Mouse (Mus musculus): Measurements from ENCODE around the gene Dgkg. TPM values are rescaled to one million over a fixed set of nuclear protein-coding genes. Genes with fewer than 3 reads are reported as not detected.

Gene Dgkg
- total and polyA plus RNA-seq, 2 experiments from 2014 or later = 0.08 to 0.44 TPM

DNA sequence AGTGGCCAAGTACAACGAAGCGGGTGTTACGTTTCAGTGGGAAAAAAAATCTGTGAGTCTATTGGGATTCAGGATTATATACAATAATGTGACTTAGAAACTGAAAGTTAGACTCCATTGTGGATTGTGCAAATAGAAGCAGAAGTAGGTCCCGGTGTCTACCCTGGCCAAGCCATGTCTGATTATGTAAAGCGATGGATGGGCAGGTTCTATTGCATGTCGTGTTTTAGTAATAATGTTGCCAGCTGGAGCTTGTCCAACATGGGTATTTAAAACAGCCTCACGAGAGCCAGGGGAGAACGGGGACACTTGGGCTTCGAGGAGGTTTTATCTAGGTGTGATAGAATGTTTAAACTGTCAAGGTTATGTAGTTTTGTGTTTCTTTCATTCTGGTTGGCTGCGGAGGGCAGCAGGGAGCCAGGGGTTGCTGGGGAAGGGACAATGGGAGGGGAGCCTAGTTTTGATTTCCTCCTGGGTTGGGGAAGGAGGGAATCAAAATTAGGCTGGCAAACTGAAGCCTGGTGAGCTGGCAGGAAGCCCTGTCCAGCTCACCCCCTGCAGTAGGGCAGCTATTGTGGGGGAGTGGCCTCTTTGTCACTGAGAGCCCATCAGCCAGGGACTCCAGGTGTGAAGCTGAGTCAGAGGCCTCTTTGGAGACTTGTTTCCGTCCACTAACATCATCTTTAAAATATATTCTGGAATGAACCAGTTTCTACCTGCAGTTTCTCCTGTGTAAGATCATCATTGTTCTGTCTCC, 74.7 kb downstream of the Dgkg start:
- Histone ChIP-seq H3K27ac (ENCODE audit: low read depth) (no peak overlapping the region), H3K27me3 (ENCODE audit: control insufficient read depth, insufficient read depth, low read length) (no peaks in the 10 kb centered on the region), H3K4me1 (ENCODE audit: control insufficient read depth, insufficient read depth) (0 out of 2 replicates have a peak, but pooled peaks cover 3% of the 10 kb centered on the region), H3K4me3 (ENCODE audit: low read depth, low read length) (no peak overlapping the region), H3K36me3 (replicated peaks; ENCODE audit: control insufficient read depth, insufficient read depth, low read length) (no peaks in the 10 kb centered on the region), H3K9ac (replicated peaks; ENCODE audit: low read depth, low read length) (no peak overlapping the region), H3K4me2 (ENCODE audit: low read depth, low read length) (peak overlapping the region; percentile 33), H3K9me3 (replicated peaks; ENCODE audit: control insufficient read depth, low read length) (no peaks in the 10 kb centered on the region)
- ATAC-seq (ENCODE audit: insufficient read depth, low read depth) = peak; percentile 36; the same call in 1 of the 2 replicates
- peak; percentile 26 for DNase-seq (ENCODE audit: low spot score)
- no peak for TF ChIP-seq EP300 (IDR thresholded peaks at IDR 0.05; ENCODE audit: low read depth)
- no peak for TF ChIP-seq CTCF (IDR thresholded peaks at IDR 0.05; ENCODE audit: low read depth)
- 37% methylated on average over 11 of the region's 11 CpGs for WGBS

DNA sequence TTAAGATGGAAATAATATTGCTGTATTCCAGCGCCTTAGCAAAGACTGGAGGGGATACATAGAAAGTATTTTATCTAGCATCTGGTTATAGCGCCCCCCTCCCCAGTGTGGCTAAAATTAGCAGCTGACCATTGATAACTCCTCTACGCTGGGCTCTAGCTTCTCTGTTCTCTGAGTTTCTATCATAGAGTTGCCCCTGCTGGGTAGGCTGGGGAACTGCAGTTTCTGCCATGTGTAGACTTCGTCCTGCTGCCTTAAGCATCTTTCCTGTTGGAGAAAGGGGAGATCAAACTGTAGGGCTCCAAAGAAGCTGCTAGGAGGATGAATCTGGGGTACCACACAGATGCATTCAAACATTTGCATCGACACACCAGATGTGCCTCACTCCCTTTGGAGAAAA, 76.9 kb downstream of the Dgkg start:
- no peak for ATAC-seq (ENCODE audit: insufficient read depth, low read depth)

DNA sequence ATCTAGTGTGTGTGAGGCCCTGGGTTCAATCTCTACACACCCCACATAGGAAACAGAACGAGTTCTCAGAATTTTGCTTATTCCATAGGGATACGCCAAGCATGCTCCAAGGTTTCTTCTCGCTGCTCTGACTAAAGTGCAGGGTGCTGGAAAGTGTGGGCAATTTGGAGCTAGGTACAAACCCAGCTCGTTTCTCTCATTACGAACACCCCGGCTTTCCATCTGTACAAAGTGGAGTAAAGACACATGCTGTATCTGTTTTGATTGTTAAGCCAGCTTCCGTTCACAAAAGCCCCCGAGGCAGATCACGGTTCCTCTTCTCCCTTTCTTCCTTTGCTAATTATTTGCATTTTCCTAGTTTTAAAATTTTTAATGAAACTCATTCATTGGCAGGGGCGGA, 78.1 kb downstream of the Dgkg start:
- Histone ChIP-seq H3K27me3 (ENCODE audit: control insufficient read depth, insufficient read depth, low read length) (no peaks in the 10 kb centered on the region), H3K4me3 (ENCODE audit: low read depth, low read length) (no peak overlapping the region), H3K4me1 (ENCODE audit: control insufficient read depth, insufficient read depth) (0 out of 2 replicates have a peak, but pooled peaks cover 3% of the 10 kb centered on the region), H3K36me3 (replicated peaks; ENCODE audit: control insufficient read depth, insufficient read depth, low read length) (no peaks in the 10 kb centered on the region), H3K9ac (replicated peaks; ENCODE audit: low read depth, low read length) (no peak overlapping the region), H3K9me3 (replicated peaks; ENCODE audit: control insufficient read depth, low read length) (no peaks in the 10 kb centered on the region), H3K27ac (ENCODE audit: low read depth) (no peak overlapping the region), H3K4me2 (ENCODE audit: low read depth, low read length) (no peak overlapping the region)
- WGBS = 85% methylated on average over 10 of the region's 10 CpGs
- DNase-seq (ENCODE audit: low spot score) (no peak), ATAC-seq (ENCODE audit: insufficient read depth, low read depth) (no peak)
- no peak for TF ChIP-seq CTCF (IDR thresholded peaks at IDR 0.05; ENCODE audit: low read depth)
- TF ChIP-seq EP300 (IDR thresholded peaks at IDR 0.05; ENCODE audit: low read depth) = no peak

More for the DNA sequence above, 76.9 kb downstream of the Dgkg start:
- Histone ChIP-seq H3K4me3 (ENCODE audit: low read depth, low read length) (no peak overlapping the region), H3K27me3 (ENCODE audit: control insufficient read depth, insufficient read depth, low read length) (no peaks in the 10 kb centered on the region), H3K9ac (replicated peaks; ENCODE audit: low read depth, low read length) (no peak overlapping the region), H3K4me2 (ENCODE audit: low read depth, low read length) (no peak overlapping the region), H3K9me3 (replicated peaks; ENCODE audit: control insufficient read depth, low read length) (no peaks in the 10 kb centered on the region), H3K27ac (ENCODE audit: low read depth) (no peak overlapping the region), H3K36me3 (replicated peaks; ENCODE audit: control insufficient read depth, insufficient read depth, low read length) (no peaks in the 10 kb centered on the region), H3K4me1 (ENCODE audit: control insufficient read depth, insufficient read depth) (0 out of 2 replicates have a peak, but pooled peaks cover 3% of the 10 kb centered on the region)
- 37% methylated on average over 5 of the region's 5 CpGs for WGBS
- TF ChIP-seq EP300 (IDR thresholded peaks at IDR 0.05; ENCODE audit: low read depth) (no peak), CTCF (IDR thresholded peaks at IDR 0.05; ENCODE audit: low read depth) (peak; percentile 42)
- peak; percentile 36 for DNase-seq (ENCODE audit: low spot score)

DNA sequence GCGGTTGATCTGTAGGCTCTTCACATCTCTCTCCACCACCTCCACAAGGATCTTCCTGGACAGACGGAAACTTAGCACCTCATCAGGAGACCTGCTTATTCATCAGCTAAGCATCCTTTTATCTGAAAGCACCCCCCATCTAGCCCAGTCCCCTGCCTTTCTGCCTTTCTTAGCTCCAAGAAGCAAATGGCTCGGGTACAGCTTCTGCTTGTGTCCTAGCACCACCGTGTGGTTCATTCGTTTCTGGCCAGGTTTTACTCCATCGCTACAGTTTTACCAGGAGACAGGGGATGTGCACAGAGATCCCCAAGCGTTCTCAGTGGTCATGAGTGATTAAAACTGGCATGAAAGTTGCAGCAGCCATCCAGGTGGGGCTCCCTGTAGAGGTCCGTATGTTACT, 79.4 kb downstream of the Dgkg start:
- Histone ChIP-seq H3K27ac (ENCODE audit: low read depth) (no peak overlapping the region), H3K4me2 (ENCODE audit: low read depth, low read length) (no peak overlapping the region), H3K9ac (replicated peaks; ENCODE audit: low read depth, low read length) (no peak overlapping the region), H3K4me1 (ENCODE audit: control insufficient read depth, insufficient read depth) (0 out of 2 replicates have a peak, but pooled peaks cover 3% of the 10 kb centered on the region), H3K27me3 (ENCODE audit: control insufficient read depth, insufficient read depth, low read length) (peaks cover 3% of the 10 kb centered on the region; the same call in 1 of the 2 replicates), H3K36me3 (replicated peaks; ENCODE audit: control insufficient read depth, insufficient read depth, low read length) (no peaks in the 10 kb centered on the region), H3K9me3 (replicated peaks; ENCODE audit: control insufficient read depth, low read length) (no peaks in the 10 kb centered on the region), H3K4me3 (ENCODE audit: low read depth, low read length) (no peak overlapping the region)
- DNase-seq (ENCODE audit: low spot score) = peak; percentile 37
- ATAC-seq (ENCODE audit: insufficient read depth, low read depth) = no peak
- TF ChIP-seq EP300 (IDR thresholded peaks at IDR 0.05; ENCODE audit: low read depth) = no peak
- TF ChIP-seq CTCF (IDR thresholded peaks at IDR 0.05; ENCODE audit: low read depth) = peak; percentile 68
- 38% methylated on average over 8 of the region's 8 CpGs for WGBS

DNA sequence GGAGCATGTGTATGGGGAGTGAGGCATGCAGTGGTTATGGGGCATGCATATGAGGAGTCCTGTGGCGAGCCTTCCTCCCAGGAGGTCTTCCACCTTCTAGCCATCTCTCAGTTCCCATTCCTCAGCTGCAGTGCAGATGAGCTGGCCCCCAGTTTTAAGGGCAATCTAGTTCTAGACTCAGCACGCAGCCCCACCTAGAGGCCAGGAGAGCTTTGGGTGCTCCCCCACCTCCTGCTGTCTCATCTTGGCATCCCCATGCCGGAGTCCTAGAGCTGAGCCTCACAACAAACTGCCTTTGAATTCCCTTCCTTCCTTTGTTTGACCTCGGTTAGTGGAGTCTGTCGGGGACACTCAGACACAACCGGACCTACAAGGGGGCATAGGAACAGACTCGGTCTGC, 82.9 kb downstream of the Dgkg start:
- Histone ChIP-seq H3K36me3 (replicated peaks; ENCODE audit: control insufficient read depth, insufficient read depth, low read length) (no peaks in the 10 kb centered on the region), H3K4me1 (ENCODE audit: control insufficient read depth, insufficient read depth) (no peaks in the 10 kb centered on the region), H3K27me3 (ENCODE audit: control insufficient read depth, insufficient read depth, low read length) (peaks cover 7% of the 10 kb centered on the region; the same call in 1 of the 2 replicates), H3K9me3 (replicated peaks; ENCODE audit: control insufficient read depth, low read length) (no peaks in the 10 kb centered on the region), H3K4me3 (ENCODE audit: low read depth, low read length) (no peak overlapping the region), H3K9ac (replicated peaks; ENCODE audit: low read depth, low read length) (no peak overlapping the region), H3K4me2 (ENCODE audit: low read depth, low read length) (no peak overlapping the region), H3K27ac (ENCODE audit: low read depth) (no peak overlapping the region)
- ATAC-seq (ENCODE audit: insufficient read depth, low read depth) = no peak
- 61% methylated on average over 7 of the region's 7 CpGs for WGBS
- no peak for DNase-seq (ENCODE audit: low spot score)
- peak; percentile 10; the same call in 1 of the 2 replicates for TF ChIP-seq CTCF (IDR thresholded peaks at IDR 0.05; ENCODE audit: low read depth)
- TF ChIP-seq EP300 (IDR thresholded peaks at IDR 0.05; ENCODE audit: low read depth) = no peak

All from heart, postnatal 0 days (tissue).